Mouse (Mus musculus) kidney, postnatal 0 days (tissue): ENCODE results near the gene Dcakd. TPM values are rescaled to one million over a fixed set of nuclear protein-coding genes. Genes with fewer than 3 reads are reported as not detected.
A peak's percentile ranks its signal among the peaks of the same experiment; 100 is the strongest.

Source experiments
- ATAC-seq: fragments of 200-750 bp; cut with Nextera tagmentation; replicated peaks from 2 replicates; pipeline ENCODE4 v1.8.0; 2017; ENCODE audit warnings: low read depth, moderate number of reproducible peaks, moderate TSS enrichment, moderate library complexity; ENCODE audit not compliant: low FRiP score
- DNase-seq: peaks from one replicate; pipeline ENCODE4 v3.0.0-alpha.2; 2016; ENCODE audit warnings: low spot score
- H3K27ac ChIP-seq: fragments of 300-500 bp; sonication (generic); 2 replicates; pipeline ENCODE4 v1.5.1; 2014; ENCODE audit warnings: mild to moderate bottlenecking
- H3K27me3 ChIP-seq: fragments of 300-500 bp; sonication (generic); 2 replicates; pipeline ENCODE4 v1.6.1; 2014; ENCODE audit warnings: low read length, mixed read lengths; ENCODE audit not compliant: insufficient read depth
- H3K36me3 ChIP-seq: fragments of 300-500 bp; sonication (generic); 2 replicates; pipeline ENCODE4 v1.6.1; 2014; ENCODE audit warnings: low read length, mixed read lengths; ENCODE audit not compliant: insufficient read depth
- H3K4me1 ChIP-seq: fragments of 300-500 bp; sonication (generic); replicated peaks from 2 replicates; pipeline ENCODE4 v1.6.1; 2014; ENCODE audit warnings: antibody characterized with exemption, low read length, mixed read lengths; ENCODE audit not compliant: insufficient read depth
- H3K4me2 ChIP-seq: fragments of 300-500 bp; sonication (generic); 2 replicates; pipeline ENCODE4 v1.6.1; 2014; ENCODE audit warnings: mild to moderate bottlenecking, low read length, moderate library complexity, mixed read lengths
- H3K4me3 ChIP-seq: fragments of 300-500 bp; sonication (generic); replicated peaks from 2 replicates; pipeline ENCODE4 v1.5.1; 2014; ENCODE audit warnings: low read depth, low read length
- H3K9ac ChIP-seq: fragments of 300-500 bp; sonication (generic); 2 replicates; pipeline ENCODE4 v1.6.1; 2014; ENCODE audit warnings: low read depth, low read length
- H3K9me3 ChIP-seq: fragments of 300-500 bp; sonication (generic); replicated peaks from 2 replicates; pipeline ENCODE4 v1.6.1; 2016; ENCODE audit warnings: low read length, inconsistent platforms, mixed read lengths
- CTCF ChIP-seq: IDR thresholded peaks from 2 replicates; pipeline ENCODE4 v1.5.1; 2016; ENCODE audit warnings: antibody characterized with exemption, low read depth, mild to moderate bottlenecking, moderate library complexity
- WGBS: fragments of 180-500 bp; shearing (Covaris S2); extraction: QIAGEN DNeasy Blood & Tissue Kit; methylation state at CpG from one replicate; pipeline ENCODE4 v1.1.7; 2014; 5-methylcytosine and 5-hydroxymethylcytosine counted together
- polyA plus RNA-seq: library from polyadenylated mRNA; unstranded; fragments of >200 nt; fragmentation: Nextera tagmentation; extraction: Ambion mirVana; gene quantifications from 2 replicates; pipeline ENCODE4 v1.2.1, GENCODE M21; 2015

Dcakd gene
- polyA plus RNA-seq = 103 and 106 TPM in 2 replicates

DNA sequence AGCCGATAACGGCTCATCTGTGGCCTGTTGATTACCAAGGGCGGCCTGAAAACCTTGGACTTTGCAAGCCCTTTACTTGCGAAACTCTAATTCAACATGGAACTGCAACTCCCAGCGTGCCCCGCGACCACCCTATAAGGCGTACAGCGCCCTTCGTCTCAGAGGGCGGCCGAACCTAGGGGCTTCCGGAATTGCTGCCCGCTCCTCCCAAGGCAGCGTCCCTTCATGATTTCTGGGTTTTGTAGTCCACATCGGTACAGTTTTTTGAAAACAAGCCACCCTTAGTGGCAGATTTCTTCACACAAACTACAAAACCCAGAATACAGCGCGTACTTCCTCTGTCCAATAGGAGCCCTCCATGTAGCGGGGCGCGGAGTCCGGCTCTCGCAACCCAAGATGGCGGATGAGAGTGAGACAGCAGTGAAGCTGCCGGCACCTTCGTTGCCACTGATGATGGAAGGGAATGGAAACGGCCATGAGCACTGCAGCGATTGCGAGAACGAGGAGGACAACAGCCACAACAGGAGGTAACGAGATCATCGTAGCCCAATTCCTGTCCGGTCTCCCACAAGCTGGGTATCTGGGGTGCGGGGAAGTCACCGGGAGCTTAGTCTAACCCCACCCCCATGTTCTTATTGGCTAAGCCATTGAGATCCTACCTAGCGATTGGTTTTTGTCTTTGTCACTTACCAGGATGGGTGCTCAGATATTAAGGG is at the start of gene Dcakd, which contains the start of gene Nmt1:
Gene Dcakd (minus strand): TSS at position 158 of the 716 bp plus-strand sequence.
Gene Nmt1 (plus strand): TSS at position 15 of the 716 bp plus-strand sequence.
- 0 out of 2 replicates have a peak, but pooled peaks cover 7% of the 10 kb centered on the region for H3K36me3 ChIP-seq
- peak within 1 kb of the TSS; percentile 80 for H3K4me2 ChIP-seq
- WGBS = under 1% methylated on average over 36 of the region's 36 CpGs
- peak within 1 kb of the TSS; percentile 86 for H3K27ac ChIP-seq
- TF ChIP-seq CTCF = no peak
- ATAC-seq = peak; percentile 98
- peak within 1 kb of the TSS; percentile 64 for H3K9ac ChIP-seq
- DNase-seq = peak; percentile 99
- no peaks in the 10 kb centered on the region for H3K27me3 ChIP-seq
- no peaks in the 10 kb centered on the region for H3K9me3 ChIP-seq
- H3K4me3 ChIP-seq = peak within 1 kb of the TSS; percentile 59
- H3K4me1 ChIP-seq = peaks cover 11% of the 10 kb centered on the region; the same call in 1 of the 2 replicates

- no peak overlapping the region for H3K4me3 ChIP-seq
- no peaks in the 10 kb centered on the region for H3K9me3 ChIP-seq
- no peak overlapping the region for H3K27ac ChIP-seq
- WGBS = 55% methylated on average over 8 of the region's 8 CpGs
- H3K36me3 ChIP-seq = no peaks in the 10 kb centered on the region
- ATAC-seq (no peak), DNase-seq (no peak)
- no peaks in the 10 kb centered on the region for H3K27me3 ChIP-seq
- peaks cover 5% of the 10 kb centered on the region; the same call in 1 of the 2 replicates for H3K4me1 ChIP-seq
- TF ChIP-seq CTCF = no peak
- H3K4me2 ChIP-seq = no peak overlapping the region
- no peak overlapping the region for H3K9ac ChIP-seq
These were observed 48.4 kb upstream of the Dcakd start for GRCm38 (mm10) chr11:103076581-103076980.

- peaks cover 5% of the 10 kb centered on the region; the same call in 1 of the 2 replicates for H3K4me1 ChIP-seq
- no peaks in the 10 kb centered on the region for H3K9me3 ChIP-seq
- 90% methylated on average over 7 of the region's 7 CpGs for WGBS
- DNase-seq = no peak
- no peak overlapping the region for H3K9ac ChIP-seq
- no peak overlapping the region for H3K27ac ChIP-seq
- no peak for ATAC-seq
- H3K36me3 ChIP-seq = no peaks in the 10 kb centered on the region
- no peak overlapping the region for H3K4me2 ChIP-seq
- H3K4me3 ChIP-seq = no peak overlapping the region
- no peaks in the 10 kb centered on the region for H3K27me3 ChIP-seq
- no peak for TF ChIP-seq CTCF
These were observed 47.9 kb upstream of the Dcakd start for GRCm38 (mm10) chr11:103076010-103076409.

DNA sequence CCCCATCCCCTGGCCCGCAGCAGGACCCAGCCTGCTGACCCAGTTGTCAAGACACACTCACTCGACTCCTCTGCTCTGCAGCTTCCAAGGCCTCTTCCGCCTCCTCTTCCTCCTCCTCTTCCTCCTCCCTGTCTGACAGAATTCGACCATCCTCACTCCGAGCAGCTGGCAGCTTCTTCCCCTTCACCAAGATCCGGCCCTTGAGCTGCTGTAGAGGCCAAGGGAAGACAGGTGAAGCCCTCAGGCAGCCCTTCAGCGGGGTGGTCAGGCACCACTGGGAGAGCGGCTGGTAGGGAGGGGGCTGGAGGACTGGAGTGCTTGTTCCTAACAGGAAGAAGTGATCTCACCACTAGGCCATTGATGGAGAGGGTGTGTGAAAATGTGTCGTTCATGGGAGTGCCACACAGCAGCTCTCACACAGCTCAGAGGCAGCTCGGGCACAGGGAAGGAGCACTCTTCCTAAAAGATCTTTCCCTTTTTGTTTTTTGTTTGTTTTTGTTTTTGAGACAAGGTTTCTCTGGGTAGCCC is 46.7 kb upstream of the Dcakd start:
- Histone ChIP-seq H3K27me3 (no peaks in the 10 kb centered on the region), H3K4me3 (no peak overlapping the region), H3K36me3 (peaks cover 10% of the 10 kb centered on the region), H3K9ac (0 out of 2 replicates have a peak overlapping the region, but pooled peaks have one; percentile 23), H3K4me1 (no peaks in the 10 kb centered on the region), H3K27ac (no peak overlapping the region), H3K4me2 (no peak overlapping the region), H3K9me3 (no peaks in the 10 kb centered on the region)
- DNase-seq (no peak), ATAC-seq (0 out of 2 replicates have a peak, but pooled peaks have one; percentile 25)
- 23% methylated on average over 10 of the region's 10 CpGs for WGBS
- no peak for TF ChIP-seq CTCF

DNA sequence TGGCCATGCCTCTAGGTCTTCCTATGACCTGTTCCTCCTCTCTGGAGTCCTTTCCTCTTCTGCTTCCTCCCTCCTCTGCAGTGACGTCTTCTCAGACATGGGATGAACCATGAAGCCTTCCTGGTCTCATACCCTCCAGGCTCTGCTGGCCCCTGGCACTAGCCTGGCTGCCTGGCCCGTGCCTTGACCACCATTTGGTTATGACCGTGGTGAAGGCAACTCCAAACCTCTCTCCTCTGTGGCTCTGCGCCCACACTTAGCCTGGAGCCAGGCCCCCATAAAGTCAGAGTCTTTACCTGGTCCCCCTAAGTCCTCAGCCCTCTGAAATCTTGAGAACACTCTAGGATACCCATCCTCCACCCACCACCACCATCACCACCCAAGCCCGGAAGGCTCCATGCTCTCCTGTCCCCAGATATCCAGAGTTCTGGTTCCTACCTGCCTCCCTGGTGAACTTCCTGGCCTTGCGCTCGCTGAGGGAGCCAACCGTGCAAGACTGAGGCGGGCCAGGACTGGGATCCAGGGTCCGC is 46.1 kb upstream of the Dcakd start:
- 68% methylated on average over 10 of the region's 10 CpGs for WGBS
- H3K4me2 ChIP-seq = no peak overlapping the region
- H3K4me3 ChIP-seq = no peak overlapping the region
- H3K27ac ChIP-seq = no peak overlapping the region
- H3K9ac ChIP-seq = no peak overlapping the region
- no peaks in the 10 kb centered on the region for H3K4me1 ChIP-seq
- H3K9me3 ChIP-seq = no peaks in the 10 kb centered on the region
- ATAC-seq (no peak), DNase-seq (no peak)
- H3K27me3 ChIP-seq = no peaks in the 10 kb centered on the region
- H3K36me3 ChIP-seq = peaks cover 14% of the 10 kb centered on the region
- TF ChIP-seq CTCF = no peak

DNA sequence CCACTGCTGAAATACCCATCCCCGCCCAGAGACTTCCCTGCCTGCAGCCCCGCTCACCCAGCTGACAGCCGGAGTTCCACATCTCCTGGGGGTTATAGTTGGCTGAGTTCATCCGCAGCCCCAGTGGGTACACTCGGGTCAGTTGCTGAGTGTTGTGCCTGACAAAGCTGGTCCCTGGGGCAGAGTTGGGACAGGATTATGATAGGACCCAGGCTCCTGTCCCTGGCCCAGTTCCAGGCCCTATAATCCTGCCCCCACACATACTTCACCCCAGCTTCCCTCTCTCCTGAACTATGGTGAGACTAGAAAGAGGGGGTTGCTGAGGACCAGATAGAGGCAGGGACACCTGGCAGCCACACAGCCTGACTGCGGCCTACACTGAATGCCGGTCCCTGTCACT is 45.5 kb upstream of the Dcakd start:
- H3K27ac ChIP-seq = no peak overlapping the region
- no peaks in the 10 kb centered on the region for H3K4me1 ChIP-seq
- H3K4me3 ChIP-seq = no peak overlapping the region
- ATAC-seq (no peak), DNase-seq (no peak)
- H3K9ac ChIP-seq = no peak overlapping the region
- H3K27me3 ChIP-seq = no peaks in the 10 kb centered on the region
- 82% methylated on average over 7 of the region's 7 CpGs for WGBS
- TF ChIP-seq CTCF = no peak
- H3K4me2 ChIP-seq = no peak overlapping the region
- H3K36me3 ChIP-seq = peaks cover 19% of the 10 kb centered on the region
- H3K9me3 ChIP-seq = no peaks in the 10 kb centered on the region
